Mouse (Mus musculus) kidney, embryonic 14.5 days (tissue): ENCODE measurements around the gene H2afj. TPM values are rescaled to one million over a fixed set of nuclear protein-coding genes. Genes with fewer than 3 reads are reported as not detected.

ENCODE experiments used
- ATAC-seq: fragments of 200-750 bp; cut with Nextera tagmentation; 2 replicates; pipeline ENCODE4 v1.8.0; 2017; ENCODE audit warnings: moderate number of reproducible peaks, mild to moderate bottlenecking, moderate TSS enrichment, moderate library complexity; ENCODE audit not compliant: low FRiP score, low TSS enrichment
- H3K27ac ChIP-seq: fragments of 300-500 bp; sonication (generic); 2 replicates; pipeline ENCODE4 v1.5.1; 2014; ENCODE audit warnings: low read depth, mild to moderate bottlenecking, low read length, moderate library complexity, mixed read lengths
- H3K27me3 ChIP-seq: fragments of 300-500 bp; sonication (generic); 2 replicates; pipeline ENCODE4 v1.6.1; 2014; ENCODE audit warnings: mild to moderate bottlenecking, low read length; ENCODE audit not compliant: control insufficient read depth, insufficient read depth
- H3K36me3 ChIP-seq: fragments of 300-500 bp; sonication (generic); 2 replicates; pipeline ENCODE4 v1.6.1; 2014; ENCODE audit warnings: low read length, mixed read lengths; ENCODE audit not compliant: control insufficient read depth, insufficient read depth
- H3K4me1 ChIP-seq: fragments of 300-500 bp; sonication (generic); 2 replicates; pipeline ENCODE4 v1.6.1; 2014; ENCODE audit warnings: low read length, mixed read lengths; ENCODE audit not compliant: control insufficient read depth, insufficient read depth
- H3K4me2 ChIP-seq: fragments of 300-500 bp; sonication (generic); replicated peaks from 2 replicates; pipeline ENCODE4 v1.6.1; 2014; ENCODE audit warnings: low read depth, mild to moderate bottlenecking, low read length
- H3K4me3 ChIP-seq: fragments of 300-500 bp; sonication (generic); 2 replicates; pipeline ENCODE4 v1.5.1; 2014; ENCODE audit warnings: mild to moderate bottlenecking, low read length
- H3K9ac ChIP-seq: fragments of 300-500 bp; sonication (generic); 2 replicates; pipeline ENCODE4 v1.6.1; 2014; ENCODE audit warnings: low read depth, mild to moderate bottlenecking, low read length, moderate library complexity
- H3K9me3 ChIP-seq: fragments of 300-500 bp; sonication (generic); 2 replicates; pipeline ENCODE4 v1.6.1; 2016; ENCODE audit warnings: low read length; ENCODE audit not compliant: control insufficient read depth
- WGBS: fragments of 180-500 bp; shearing (Covaris S2); extraction: QIAGEN DNeasy Blood & Tissue Kit; methylation state at CpG from one replicate; pipeline ENCODE4 v1.1.7; 2014; 5-methylcytosine and 5-hydroxymethylcytosine counted together
- polyA plus RNA-seq: library from polyadenylated mRNA; unstranded; fragments of >200 nt; fragmentation: Nextera tagmentation; extraction: Ambion mirVana; gene quantifications from 2 replicates; pipeline ENCODE4 v1.2.1, GENCODE M21; 2014

The H2afj gene
- polyA plus RNA-seq, 1 experiment from 2014 or later = 96.0 TPM

DNA sequence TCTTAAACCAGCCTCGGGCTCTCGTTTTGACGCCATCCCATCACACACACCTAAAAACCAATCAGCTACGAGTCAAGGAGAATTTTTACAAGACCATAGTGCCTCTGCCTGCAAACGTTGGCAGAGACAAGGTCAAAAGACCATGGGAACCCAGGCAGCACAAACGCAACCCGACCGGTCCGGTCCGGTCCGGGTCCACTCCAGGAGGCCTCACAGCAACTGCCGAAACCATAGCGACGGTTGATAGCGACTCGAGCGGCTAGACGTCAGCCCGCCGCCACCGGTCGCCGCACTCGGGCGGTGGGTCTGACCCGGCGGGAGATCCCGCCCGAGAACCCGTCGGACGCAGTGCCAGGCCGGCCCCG, 19.5 kb downstream of the H2afj start, which contains the start of gene BC049715:
Gene BC049715, plus strand, starts transcription at position 111 of the 365 bp plus-strand sequence.
- Histone ChIP-seq H3K27me3 (no peaks in the 10 kb centered on the region), H3K4me3 (peak within 1 kb of the TSS; percentile 100), H3K9ac (peak within 1 kb of the TSS; percentile 99), H3K4me1 (0 out of 2 replicates have a peak, but pooled peaks cover 3% of the 10 kb centered on the region), H3K4me2 (peak within 1 kb of the TSS; percentile 63), H3K36me3 (peaks cover 29% of the 10 kb centered on the region), H3K9me3 (no peaks in the 10 kb centered on the region), H3K27ac (peak within 1 kb of the TSS; percentile 86)
- WGBS = under 1% methylated on average over 34 of the region's 34 CpGs
- ATAC-seq = no peak; the same call in 1 of the 2 replicates

DNA sequence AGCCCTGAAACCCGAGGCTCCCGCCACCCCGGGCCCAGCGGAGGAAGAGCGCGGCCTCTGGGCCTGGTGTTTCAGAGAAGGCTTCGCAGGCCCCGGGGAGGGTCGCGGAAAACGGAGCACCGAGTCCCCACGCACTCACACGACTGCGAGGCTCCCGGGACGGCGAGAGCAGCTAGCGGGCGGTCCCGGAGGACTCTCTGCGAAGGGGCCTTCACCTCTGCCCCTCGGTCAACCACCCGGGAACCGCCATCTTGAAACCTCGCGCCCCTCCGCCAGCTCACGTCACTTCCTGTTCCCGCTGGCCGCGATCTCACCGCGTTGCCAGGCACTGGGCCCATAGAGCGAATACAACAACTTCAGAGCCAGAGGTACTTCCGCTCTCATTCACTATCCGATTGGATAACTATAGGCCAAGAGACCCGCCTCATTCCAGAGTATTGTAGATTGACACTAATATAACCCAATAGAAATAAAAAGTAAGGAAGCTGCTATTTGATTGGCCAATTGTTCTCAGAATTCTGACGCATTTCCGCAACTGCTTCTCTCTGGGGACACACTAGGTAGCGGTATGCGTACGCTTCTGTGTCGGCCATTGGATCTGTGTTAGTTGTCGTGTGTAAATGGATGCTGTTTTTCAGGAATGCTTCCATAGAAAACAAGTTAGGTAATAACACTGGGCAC, 20.0 kb downstream of the H2afj start, which contains the start of gene Wbp11:
Gene Wbp11, minus strand, starts transcription at position 353 of the 681 bp plus-strand sequence.
- peak; percentile 100 for ATAC-seq
- peaks cover 24% of the 10 kb centered on the region for H3K36me3 ChIP-seq
- under 1% methylated on average over 45 of the region's 45 CpGs for WGBS
- no peaks in the 10 kb centered on the region for H3K9me3 ChIP-seq
- peak within 1 kb of the TSS; percentile 63 for H3K4me2 ChIP-seq
- peak within 1 kb of the TSS; percentile 86 for H3K27ac ChIP-seq
- H3K27me3 ChIP-seq = no peaks in the 10 kb centered on the region
- peak within 1 kb of the TSS; percentile 99 for H3K9ac ChIP-seq
- H3K4me3 ChIP-seq = peak within 1 kb of the TSS; percentile 100
- 0 out of 2 replicates have a peak, but pooled peaks cover 3% of the 10 kb centered on the region for H3K4me1 ChIP-seq

DNA sequence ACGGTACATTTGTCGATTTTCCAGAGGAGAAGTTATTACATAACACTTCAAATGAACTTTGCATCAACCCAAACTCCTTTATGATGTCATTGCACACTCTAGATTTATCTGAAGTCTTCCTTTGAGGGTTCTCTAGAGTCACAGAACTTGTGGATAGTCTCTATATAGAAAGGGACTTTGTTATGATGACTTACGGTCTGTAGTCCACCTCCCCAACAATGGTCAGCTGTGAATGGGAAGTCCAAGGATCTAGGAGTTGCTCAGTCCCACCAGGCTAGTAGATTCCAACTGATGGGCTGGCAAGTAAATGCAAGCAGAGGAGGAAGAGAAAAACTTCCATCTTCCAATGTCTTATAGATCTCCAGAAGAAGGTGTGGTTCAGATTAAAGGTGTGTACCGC, 20.6 kb downstream of the H2afj start:
- H3K27ac ChIP-seq = peak overlapping the region; percentile 73; the same call in 1 of the 2 replicates
- H3K9ac ChIP-seq = peak overlapping the region; percentile 59; the same call in 1 of the 2 replicates
- no peaks in the 10 kb centered on the region for H3K27me3 ChIP-seq
- H3K9me3 ChIP-seq = no peaks in the 10 kb centered on the region
- 39% methylated on average over 4 of the region's 4 CpGs for WGBS
- H3K4me3 ChIP-seq = peak overlapping the region; percentile 100
- ATAC-seq = no peak
- 0 out of 2 replicates have a peak, but pooled peaks cover 3% of the 10 kb centered on the region for H3K4me1 ChIP-seq
- peak overlapping the region; percentile 63 for H3K4me2 ChIP-seq
- peaks cover 21% of the 10 kb centered on the region for H3K36me3 ChIP-seq

DNA sequence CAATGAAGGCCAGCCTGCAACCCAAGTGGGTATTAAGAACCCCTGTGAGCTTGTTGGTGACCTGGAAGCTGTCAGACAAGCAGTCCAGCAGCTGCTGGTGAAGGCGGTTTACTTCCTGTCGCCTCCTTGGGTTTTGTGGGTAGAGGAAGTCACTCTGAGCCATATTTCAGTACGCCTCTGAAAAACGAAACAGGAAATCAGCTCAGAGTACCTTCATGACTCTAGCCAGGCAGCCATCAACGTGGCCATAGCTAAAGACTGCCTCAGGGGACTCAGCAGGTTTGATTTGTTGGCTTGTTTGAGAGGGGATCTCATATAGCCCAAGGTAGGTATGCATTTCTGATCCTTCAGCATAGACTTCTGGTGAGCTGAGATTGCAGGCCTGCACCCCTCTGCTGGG, 23.7 kb downstream of the H2afj start:
- Histone ChIP-seq H3K4me2 (no peak overlapping the region), H3K27me3 (no peaks in the 10 kb centered on the region), H3K9ac (no peak overlapping the region), H3K27ac (no peak overlapping the region), H3K9me3 (no peaks in the 10 kb centered on the region), H3K4me3 (no peak overlapping the region), H3K4me1 (no peaks in the 10 kb centered on the region), H3K36me3 (no peaks in the 10 kb centered on the region)
- 69% methylated on average over 5 of the region's 5 CpGs for WGBS
- ATAC-seq = no peak

- H3K27ac ChIP-seq = no peak within 1 kb of the TSS
- no peaks in the 10 kb centered on the region for H3K27me3 ChIP-seq
- 44% methylated on average over 4 of the region's 4 CpGs for WGBS
- no peaks in the 10 kb centered on the region for H3K36me3 ChIP-seq
- no peak within 1 kb of the TSS; the same call in 1 of the 2 replicates for H3K4me2 ChIP-seq
- no peak for ATAC-seq
- no peaks in the 10 kb centered on the region for H3K4me1 ChIP-seq
- no peak within 1 kb of the TSS for H3K4me3 ChIP-seq
- no peak within 1 kb of the TSS for H3K9ac ChIP-seq
- no peaks in the 10 kb centered on the region for H3K9me3 ChIP-seq
Measured at GRCm38 (mm10) chr6:136835352-136835751, 27.3 kb downstream of the H2afj start, which contains the start of gene Smco3. Gene Smco3 (minus strand): TSS chr6:136835452.

- Histone ChIP-seq H3K4me1 (no peaks in the 10 kb centered on the region), H3K4me2 (no peak overlapping the region), H3K36me3 (no peaks in the 10 kb centered on the region), H3K27me3 (no peaks in the 10 kb centered on the region), H3K9ac (no peak overlapping the region), H3K27ac (no peak overlapping the region), H3K9me3 (no peaks in the 10 kb centered on the region), H3K4me3 (no peak overlapping the region)
- WGBS = 82% methylated on average over 3 of the region's 3 CpGs
- ATAC-seq = no peak
Measured at GRCm38 (mm10) chr6:136837323-136837722, 29.3 kb downstream of the H2afj start.

DNA sequence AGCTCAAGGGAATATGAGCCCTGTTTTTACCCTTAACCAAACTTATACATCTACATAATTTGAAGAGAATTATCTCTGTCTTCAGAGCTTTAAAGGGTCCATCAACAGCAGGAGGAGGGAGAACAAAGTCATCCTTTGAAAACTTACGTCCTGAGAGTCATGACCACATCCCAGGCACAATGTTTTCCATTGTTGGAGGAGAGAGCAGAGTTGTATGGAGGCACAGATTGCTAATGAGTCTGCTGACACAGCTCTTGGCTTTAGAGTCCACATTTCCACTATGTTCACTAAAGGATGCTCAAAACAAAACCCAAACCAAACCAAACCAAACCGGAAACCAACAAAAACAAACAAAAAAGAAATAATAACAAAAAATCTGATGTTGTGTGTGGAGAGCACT, 36.9 kb downstream of the H2afj start:
- Histone ChIP-seq H3K4me1 (no peaks in the 10 kb centered on the region), H3K9ac (no peak overlapping the region), H3K4me2 (no peak overlapping the region), H3K4me3 (no peak overlapping the region), H3K27ac (no peak overlapping the region), H3K36me3 (no peaks in the 10 kb centered on the region), H3K27me3 (no peaks in the 10 kb centered on the region), H3K9me3 (no peaks in the 10 kb centered on the region)
- WGBS = 76% methylated on average over 2 of the region's 2 CpGs
- ATAC-seq = no peak

- H3K27me3 ChIP-seq = no peaks in the 10 kb centered on the region
- 73% methylated on average over 5 of the region's 5 CpGs for WGBS
- no peaks in the 10 kb centered on the region for H3K4me1 ChIP-seq
- no peaks in the 10 kb centered on the region for H3K36me3 ChIP-seq
- no peaks in the 10 kb centered on the region for H3K9me3 ChIP-seq
- no peak for ATAC-seq
- H3K4me2 ChIP-seq = no peak overlapping the region
- H3K9ac ChIP-seq = no peak overlapping the region
- H3K27ac ChIP-seq = no peak overlapping the region
- no peak overlapping the region for H3K4me3 ChIP-seq
Measured at GRCm38 (mm10) chr6:136845706-136846480, 37.8 kb downstream of the H2afj start.

DNA sequence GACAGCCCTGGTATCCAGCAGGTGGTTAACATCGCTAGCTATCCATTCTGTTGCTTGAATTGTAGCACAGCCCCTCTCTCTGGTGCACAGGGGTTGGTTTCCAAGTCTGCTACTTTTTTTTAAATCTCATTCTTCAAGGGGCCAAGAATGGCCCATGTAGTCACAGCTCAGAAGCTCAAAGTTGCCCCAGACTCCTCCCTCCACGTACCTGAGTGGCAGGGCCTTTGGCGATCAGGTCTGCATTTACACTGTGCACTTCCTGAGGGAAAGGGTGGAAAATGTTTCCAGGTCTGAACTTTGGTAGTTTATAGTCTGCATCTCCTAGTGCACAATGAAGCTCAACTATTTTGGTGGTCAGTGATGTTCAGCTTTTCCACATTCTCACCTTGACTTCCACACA, 39.2 kb downstream of the H2afj start:
- Histone ChIP-seq H3K9me3 (no peaks in the 10 kb centered on the region), H3K27ac (no peak overlapping the region), H3K36me3 (no peaks in the 10 kb centered on the region), H3K4me1 (no peaks in the 10 kb centered on the region), H3K9ac (no peak overlapping the region), H3K4me3 (no peak overlapping the region), H3K4me2 (no peak overlapping the region), H3K27me3 (no peaks in the 10 kb centered on the region)
- ATAC-seq = no peak
- 95% methylated on average over 3 of the region's 3 CpGs for WGBS
